Mouse (Mus musculus) liver, adult 2 months (tissue): ENCODE results near the gene Olfr1034. TPM values are rescaled to one million over a fixed set of nuclear protein-coding genes. Genes with fewer than 3 reads are reported as not detected.
"Not testable (repeated sequence)": the region's sequence is repeated elsewhere in the genome, so short reads cannot be mapped to it uniquely, and the experiment has no call there.

Source experiments
- DNase-seq: peaks from one replicate; pipeline ENCODE4 v3.0.0-alpha.2; 2011; ENCODE audit warnings: low read depth, low spot score; ENCODE audit errors: extremely low read depth
- H3K27ac ChIP-seq: fragments of 200-500 bp; replicated peaks from 2 replicates; pipeline ENCODE4 v1.5.1; 2012; ENCODE audit warnings: low read depth, mild to moderate bottlenecking, control low read depth, inconsistent platforms, low read length; ENCODE audit not compliant: insufficient read depth
- H3K27me3 ChIP-seq: fragments of 200-500 bp; 2 replicates; pipeline ENCODE4 v1.6.1; 2012; ENCODE audit warnings: mild to moderate bottlenecking, moderate library complexity, low read length, inconsistent platforms; ENCODE audit not compliant: control insufficient read depth, insufficient read depth
- H3K36me3 ChIP-seq: fragments of 200-500 bp; 2 replicates; pipeline ENCODE4 v1.6.1; 2012; ENCODE audit warnings: low read length, inconsistent platforms; ENCODE audit not compliant: control insufficient read depth, insufficient read depth
- H3K4me1 ChIP-seq: fragments of 200-500 bp; 2 replicates; pipeline ENCODE4 v1.6.1; 2011; ENCODE audit warnings: low read length; ENCODE audit not compliant: control insufficient read depth, insufficient read depth
- H3K4me3 ChIP-seq: fragments of 200-500 bp; 2 replicates; pipeline ENCODE4 v1.5.1; 2011; ENCODE audit warnings: low read depth, mild to moderate bottlenecking, control low read depth, low read length, moderate library complexity; ENCODE audit not compliant: insufficient read depth
- H3K79me2 ChIP-seq: fragments of 200-500 bp; 2 replicates; pipeline ENCODE4 v1.6.1; 2012; ENCODE audit warnings: inconsistent platforms, mild to moderate bottlenecking, low read length, moderate library complexity; ENCODE audit not compliant: control insufficient read depth, insufficient read depth
- H3K9ac ChIP-seq: fragments of 200-500 bp; 2 replicates; pipeline ENCODE4 v1.6.1; 2012; ENCODE audit warnings: low read depth, mild to moderate bottlenecking, control low read depth, inconsistent platforms, low read length
- CTCF ChIP-seq: fragments of 200-500 bp; IDR thresholded peaks from 2 replicates; pipeline ENCODE4 v1.5.1; 2011; ENCODE audit warnings: low read depth, low read length, control low read depth
- POLR2A ChIP-seq: fragments of 200-500 bp; IDR thresholded peaks from 2 replicates; pipeline ENCODE4 v1.6.1; 2011; ENCODE audit warnings: low read length, control low read depth; ENCODE audit not compliant: insufficient read depth; ENCODE audit errors: extremely low read depth
- WGBS: fragments of 180-500 bp; shearing (Covaris S2); methylation state at CpG from one replicate; pipeline ENCODE4 v1.1.7; 2018; 5-methylcytosine and 5-hydroxymethylcytosine counted together
- polyA plus RNA-seq: library from polyadenylated mRNA; depleted of rRNA; stranded (reverse); fragments of >200 nt; gene quantifications from 2 replicates; pipeline ENCODE4 v1.2.3, GENCODE M21; 2012; rRNA removed
- total RNA-seq: library from RNA; depleted of rRNA; stranded (reverse); fragments of >200 nt; gene quantifications from 2 replicates; pipeline ENCODE4 v1.2.3, GENCODE M21; 2014; rRNA removed

Olfr1034 gene
- total RNA-seq = 2.4 and 2.6 TPM in 2 replicates
- polyA plus RNA-seq = 0.90 and 0.93 TPM in 2 replicates

GRCm38 (mm10) chr2:86045561-86045960 lies at the start of gene Olfr1034:
TSS of gene Olfr1034 (plus strand) at chr2:86045861.
- H3K9ac ChIP-seq = no peak within 1 kb of the TSS
- H3K27me3 ChIP-seq = no peaks in the 10 kb centered on the region
- H3K79me2 ChIP-seq = no peaks in the 10 kb centered on the region
- TF ChIP-seq POLR2A (no peak), CTCF (no peak)
- DNase-seq = no peak
- H3K36me3 ChIP-seq = peaks cover 2% of the 10 kb centered on the region; the same call in 1 of the 2 replicates
- H3K4me3 ChIP-seq = no peak within 1 kb of the TSS
- H3K27ac ChIP-seq = no peak within 1 kb of the TSS
- H3K4me1 ChIP-seq = no peaks in the 10 kb centered on the region

GRCm38 (mm10) chr2:86005240-86005639 lies 40.4 kb upstream of the Olfr1034 start, which contains the start of gene Olfr1032:
TSS of gene Olfr1032 (plus strand) at chr2:86005540.
- DNase-seq = no peak
- WGBS = 86% methylated on average over 7 of the region's 7 CpGs
- H3K4me3 ChIP-seq = no peak within 1 kb of the TSS
- no peaks in the 10 kb centered on the region for H3K4me1 ChIP-seq
- no peaks in the 10 kb centered on the region for H3K27me3 ChIP-seq
- H3K27ac ChIP-seq = no peak within 1 kb of the TSS
- H3K36me3 ChIP-seq = no peaks in the 10 kb centered on the region
- no peaks in the 10 kb centered on the region for H3K79me2 ChIP-seq
- no peak within 1 kb of the TSS for H3K9ac ChIP-seq
- TF ChIP-seq CTCF (no peak), POLR2A (no peak)

- not testable (repeated sequence) for H3K79me2 ChIP-seq, H3K27me3 ChIP-seq, H3K36me3 ChIP-seq, H3K4me1 ChIP-seq
- 2% methylated on average over 11 of the region's 11 CpGs for WGBS
- peak; percentile 62 for DNase-seq
- H3K27ac ChIP-seq = peak within 1 kb of the TSS; percentile 96
- H3K9ac ChIP-seq = peak within 1 kb of the TSS; percentile 42
- peak within 1 kb of the TSS; percentile 55 for H3K4me3 ChIP-seq
These were observed 25.3 kb upstream of the Olfr1034 start, which contains the start of gene Olfr1033 for GRCm38 (mm10) chr2:86020406-86020805. TSS of gene Olfr1033 (plus strand) at chr2:86020633.

GRCm38 (mm10) chr2:86021518-86021917 lies 24.1 kb upstream of the Olfr1034 start:
- H3K27ac ChIP-seq, H3K79me2 ChIP-seq, H3K4me1 ChIP-seq, H3K9ac ChIP-seq, DNase-seq, H3K4me3 ChIP-seq, H3K27me3 ChIP-seq, H3K36me3 ChIP-seq: not testable (repeated sequence)
- WGBS = 22% methylated on average over 6 of the region's 9 CpGs

GRCm38 (mm10) chr2:86050777-86051176 lies 5.1 kb downstream of the Olfr1034 start:
- not testable (repeated sequence) for H3K4me1 ChIP-seq, H3K27ac ChIP-seq, H3K79me2 ChIP-seq, H3K4me3 ChIP-seq, H3K36me3 ChIP-seq, H3K27me3 ChIP-seq, H3K9ac ChIP-seq, DNase-seq

- not testable (repeated sequence) for DNase-seq, H3K4me3 ChIP-seq, H3K4me1 ChIP-seq, H3K27me3 ChIP-seq, H3K79me2 ChIP-seq, H3K36me3 ChIP-seq, H3K9ac ChIP-seq, H3K27ac ChIP-seq
- WGBS = 95% methylated on average over 2 of the region's 2 CpGs
These were observed 18.1 kb downstream of the Olfr1034 start for GRCm38 (mm10) chr2:86063766-86064165.

GRCm38 (mm10) chr2:86070189-86070588 lies 24.5 kb downstream of the Olfr1034 start:
- Histone ChIP-seq H3K79me2 (no peaks in the 10 kb centered on the region), H3K4me3 (no peak overlapping the region), H3K36me3 (no peaks in the 10 kb centered on the region), H3K9ac (no peak overlapping the region), H3K27me3 (no peaks in the 10 kb centered on the region), H3K4me1 (no peaks in the 10 kb centered on the region; the same call in 1 of the 2 replicates), H3K27ac (0 out of 2 replicates have a peak overlapping the region, but pooled peaks have one; percentile 44)
- TF ChIP-seq CTCF (no peak), POLR2A (no peak)
- DNase-seq = peak; percentile 99
- 23% methylated on average over 8 of the region's 8 CpGs for WGBS

- H3K36me3 ChIP-seq, H3K4me1 ChIP-seq, H3K27me3 ChIP-seq, H3K27ac ChIP-seq, H3K4me3 ChIP-seq, DNase-seq, H3K9ac ChIP-seq, H3K79me2 ChIP-seq: not testable (repeated sequence)
These were observed 28.0 kb downstream of the Olfr1034 start, which contains the start of gene Olfr1036 for GRCm38 (mm10) chr2:86073692-86074091. TSS of gene Olfr1036 (plus strand) at chr2:86073992.

GRCm38 (mm10) chr2:86080478-86080877 lies 34.8 kb downstream of the Olfr1034 start:
- H3K27ac ChIP-seq, H3K4me3 ChIP-seq, H3K79me2 ChIP-seq, DNase-seq, H3K9ac ChIP-seq, H3K27me3 ChIP-seq, H3K36me3 ChIP-seq, H3K4me1 ChIP-seq: not testable (repeated sequence)
- 100% methylated on average over 1 of the region's 1 CpGs for WGBS
